Mouse (Mus musculus) E14TG2a.4 (cell line): ENCODE measurements around the gene Amdhd1.

Experiments used
- CTCF ChIP-seq: conservative IDR thresholded peaks from 2 replicates; pipeline ENCODE4 v1.5.1; 2014; ENCODE audit warnings: low read length
- POU5F1 ChIP-seq: IDR thresholded peaks from 2 replicates; pipeline ENCODE4 v1.6.1; 2014; ENCODE audit warnings: low read length, borderline replicate concordance

GRCm38 (mm10) chr10:93542356-93542755 lies 2.5 kb upstream of the Amdhd1 start:
- no peak for TF ChIP-seq CTCF
- no peak for TF ChIP-seq POU5F1
